ENCODE assay signal across 26 mouse cellular contexts in genomic region chr2:3721974-3722373, GRCm38 (mm10).
DNase-seq lines count a peak whose midpoint lies in the region; ATAC-seq and TF ChIP-seq lines count a peak whose summit lies in the region.
"Had no signal": no experiment of that assay in that cellular context is flagged by ENCODE, and none has a peak within 500 bp of the region (broad histone marks: within the 10 kb centered on the region; RNA-seq: fewer than 3 reads in every experiment).

No protein-coding gene starts in this region.

- 68% methylated on average over 6 of the region's 6 CpGs for WGBS in spleen, adult 2 months

- no peak overlapping the region for H3K4me3 ChIP-seq in spleen, adult 2 months (ENCODE audit: extremely low read depth, insufficient read depth, insufficient read length)
- H3K4me3 ChIP-seq: erythroblast, embryonic 14.5 days; forebrain, embryonic 10.5 days; forebrain, embryonic 13.5 days; heart, embryonic 12.5 days; heart, embryonic 15.5 days; hindbrain, embryonic 10.5 days; hindbrain, embryonic 13.5 days; intestine, embryonic 15.5 days had no signal

- no peaks in the 10 kb centered on the region for H3K27me3 ChIP-seq in spleen, adult 2 months (ENCODE audit: control insufficient read depth, insufficient read depth, low read length)
- H3K27me3 ChIP-seq: forebrain, embryonic 13.5 days; heart, embryonic 12.5 days; heart, embryonic 15.5 days; hindbrain, embryonic 13.5 days; intestine, embryonic 15.5 days had no signal

- TF ChIP-seq POLR2A in spleen, adult 2 months (IDR thresholded peaks at IDR 0.05; ENCODE audit: low read depth, low read length) = no peak

- peak; percentile 21 for DNase-seq in CD4-positive, CD25-positive, alpha-beta regulatory T cell, adult 2 months (ENCODE audit: low read depth, low spot score)
- DNase-seq in spleen, adult 2 months (ENCODE audit: low read depth in 1 of 2, low spot score in 2 of 2) = no peak
- DNase-seq in spleen, adult 12 weeks (ENCODE audit: low spot score) = no peak
- no peak for DNase-seq in adrenal gland, adult 2 months
- DNase-seq: adrenal gland, postnatal 10 days; adrenal gland, postnatal 36 days; cerebellum, postnatal 10 days; cerebellum, postnatal 36 days; gastrocnemius, postnatal 10 days; gastrocnemius, postnatal 36 days; heart, postnatal 10 days; heart, postnatal 36 days; kidney, adult 11 months had no signal

- H3K27ac ChIP-seq in spleen, adult 2 months (ENCODE audit: insufficient read depth, low read length) = 0 out of 2 replicates have a peak overlapping the region, but pooled peaks have one; percentile 27
- H3K27ac ChIP-seq: forebrain, embryonic 10.5 days; forebrain, embryonic 13.5 days; heart, embryonic 15.5 days; hindbrain, embryonic 10.5 days; hindbrain, embryonic 13.5 days; intestine, embryonic 15.5 days had no signal

- ATAC-seq in CD4-positive, CD25-positive, alpha-beta regulatory T cell, adult 4 months = no peak
- ATAC-seq in megakaryocyte-erythroid progenitor cell, adult 5-6 weeks (replicated peaks; ENCODE audit: low FRiP score, low TSS enrichment, poor library complexity, severe bottlenecking) = peak; percentile 38; the same call in 1 of the 2 replicates
- ATAC-seq: activated CD4-positive, CD25-positive, alpha-beta regulatory T cell, adult 4 months; forebrain, embryonic 13.5 days; forebrain, embryonic 16.5 days; hindbrain, embryonic 16.5 days; intestine, embryonic 15.5 days had no signal

- peaks cover 60% of the 10 kb centered on the region for H3K4me1 ChIP-seq in spleen, adult 2 months (ENCODE audit: control insufficient read depth, insufficient read depth, insufficient read length)

- no peak for TF ChIP-seq CTCF in spleen, adult 2 months (IDR thresholded peaks at IDR 0.05; ENCODE audit: extremely low read depth, insufficient read depth, insufficient read length, insufficient replicate concordance)

- H3K36me3 ChIP-seq in spleen, adult 2 months (ENCODE audit: control insufficient read depth, insufficient read depth, low read length) = no peaks in the 10 kb centered on the region
- H3K36me3 ChIP-seq: forebrain, embryonic 10.5 days; heart, embryonic 12.5 days; heart, embryonic 15.5 days; hindbrain, embryonic 10.5 days; hindbrain, embryonic 13.5 days; intestine, embryonic 15.5 days had no signal
